Mouse (Mus musculus): ENCODE results near the gene Fgfr2. TPM values are rescaled to one million over a fixed set of nuclear protein-coding genes. Genes with fewer than 3 reads are reported as not detected.

Fgfr2 gene
- total RNA-seq, 1 experiment from 2014 or later, result not detected

DNA sequence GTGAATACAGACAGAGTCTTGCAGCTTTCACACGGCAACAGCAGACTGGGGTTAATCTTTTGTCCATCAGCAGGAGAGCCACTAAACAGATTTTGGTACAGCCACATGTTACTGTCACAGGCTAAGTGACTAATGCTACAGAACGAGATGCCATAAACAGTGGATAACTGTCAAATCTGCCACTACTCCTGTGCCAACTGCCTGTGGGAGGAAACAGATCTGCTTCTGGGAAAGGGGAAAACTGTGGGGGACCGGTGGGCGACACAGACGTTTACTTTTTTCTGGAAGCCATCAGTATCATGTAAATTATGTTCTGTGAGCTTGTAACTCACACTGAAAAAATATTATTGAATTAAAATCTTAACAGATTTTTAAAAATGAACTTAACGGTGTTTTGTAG, 1862.2 kb downstream of the Fgfr2 start:
- ATAC-seq (replicated peaks in 1 of 2; ENCODE audit: insufficient read depth in 1 of 2, low FRiP score in 2 of 2, low TSS enrichment in 1 of 2, low read depth in 1 of 2, poor library complexity in 2 of 2, severe bottlenecking in 2 of 2), result no peak

DNA sequence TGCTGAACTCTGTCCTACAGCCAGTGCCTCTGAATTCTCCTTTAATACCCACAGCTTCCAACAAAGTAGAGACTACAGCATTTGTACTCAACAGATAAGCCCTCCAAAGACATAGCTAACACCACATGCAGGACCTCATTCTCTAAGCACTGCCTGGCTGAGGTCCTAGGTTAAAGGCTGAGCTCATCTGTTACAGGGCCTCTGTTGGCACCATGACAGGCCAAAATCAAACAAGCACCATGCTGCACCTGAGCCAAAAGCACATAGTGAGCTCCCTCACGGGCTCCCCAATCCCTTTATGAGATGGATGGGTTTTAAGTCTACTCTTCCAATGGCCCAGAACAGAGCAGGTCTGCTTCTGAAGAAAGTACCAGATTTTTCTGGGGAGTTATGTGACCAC, 1865.8 kb downstream of the Fgfr2 start:
- ATAC-seq (replicated peaks in 1 of 2; ENCODE audit: insufficient read depth in 1 of 2, low FRiP score in 2 of 2, low TSS enrichment in 1 of 2, low read depth in 1 of 2, poor library complexity in 2 of 2, severe bottlenecking in 2 of 2), result no peak

DNA sequence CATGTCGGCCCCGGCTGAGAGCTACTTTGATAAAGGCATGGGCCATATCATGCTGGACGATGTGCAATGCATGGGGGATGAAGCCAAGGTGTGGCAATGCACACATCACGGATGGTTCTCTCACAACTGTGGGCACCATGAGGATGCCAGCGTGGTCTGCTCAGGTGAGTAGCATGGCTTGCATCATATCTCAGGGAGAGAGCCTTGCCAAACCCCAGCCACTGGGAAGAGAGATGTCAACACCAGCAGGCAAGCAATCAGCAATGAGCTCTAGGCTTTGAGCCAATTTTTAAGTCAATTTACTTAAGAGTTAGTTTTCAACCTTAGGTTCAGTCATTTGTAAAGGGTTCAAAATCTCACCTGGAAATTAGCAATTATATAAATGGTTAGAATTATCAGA, 1866.3 kb downstream of the Fgfr2 start:
- ATAC-seq (replicated peaks in 1 of 2; ENCODE audit: insufficient read depth in 1 of 2, low FRiP score in 2 of 2, low TSS enrichment in 1 of 2, low read depth in 1 of 2, poor library complexity in 2 of 2, severe bottlenecking in 2 of 2), result no peak

GRCm38 (mm10) chr7:131244993-131245392, 1878.2 kb downstream of the Fgfr2 start:
- ATAC-seq (replicated peaks in 1 of 2; ENCODE audit: insufficient read depth in 1 of 2, low FRiP score in 2 of 2, low TSS enrichment in 1 of 2, low read depth in 1 of 2, poor library complexity in 2 of 2, severe bottlenecking in 2 of 2), result no peak

DNA sequence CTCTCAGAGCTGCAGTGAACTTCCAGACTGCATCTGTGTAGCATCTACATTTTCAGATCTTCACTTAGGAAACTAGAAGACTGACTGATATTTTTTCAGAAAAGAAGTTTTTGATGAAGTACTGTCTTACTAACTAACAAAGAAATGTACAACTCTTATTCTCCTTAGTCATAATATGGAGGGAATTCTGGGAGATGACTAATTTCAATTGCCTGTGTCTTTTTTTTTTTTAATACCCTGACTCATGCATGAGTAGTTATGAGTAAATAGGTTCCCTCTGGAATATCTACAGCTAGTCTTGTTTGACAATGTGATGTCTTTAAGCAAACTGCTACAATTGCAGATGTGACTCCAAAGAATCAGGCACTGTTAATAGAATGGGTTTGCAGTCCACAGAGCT, 1887.1 kb downstream of the Fgfr2 start:
- no peak for ATAC-seq (replicated peaks in 1 of 2; ENCODE audit: insufficient read depth in 1 of 2, low FRiP score in 2 of 2, low TSS enrichment in 1 of 2, low read depth in 1 of 2, poor library complexity in 2 of 2, severe bottlenecking in 2 of 2)

DNA sequence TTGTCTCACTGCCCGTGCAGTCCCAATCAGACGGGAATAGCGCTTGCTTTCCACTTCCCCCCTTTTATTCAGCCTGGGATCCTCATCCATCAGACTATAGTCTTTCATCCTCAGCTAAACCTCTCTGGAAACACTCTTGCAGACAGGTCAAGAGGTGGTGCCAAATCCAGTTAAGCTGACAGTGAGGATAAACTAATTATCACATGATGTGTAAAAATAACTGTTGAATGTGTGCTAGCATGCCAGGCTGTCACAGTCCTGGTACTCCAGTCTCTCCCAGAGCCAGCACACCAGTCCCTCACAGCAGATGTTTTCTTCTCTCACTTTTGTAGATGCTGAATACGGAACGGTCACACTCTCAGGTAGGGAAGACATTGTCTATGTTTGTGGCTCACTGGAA, 1900.1 kb downstream of the Fgfr2 start:
- ATAC-seq (replicated peaks in 1 of 2; ENCODE audit: insufficient read depth in 1 of 2, low FRiP score in 2 of 2, low TSS enrichment in 1 of 2, low read depth in 1 of 2, poor library complexity in 2 of 2, severe bottlenecking in 2 of 2), result no peak

DNA sequence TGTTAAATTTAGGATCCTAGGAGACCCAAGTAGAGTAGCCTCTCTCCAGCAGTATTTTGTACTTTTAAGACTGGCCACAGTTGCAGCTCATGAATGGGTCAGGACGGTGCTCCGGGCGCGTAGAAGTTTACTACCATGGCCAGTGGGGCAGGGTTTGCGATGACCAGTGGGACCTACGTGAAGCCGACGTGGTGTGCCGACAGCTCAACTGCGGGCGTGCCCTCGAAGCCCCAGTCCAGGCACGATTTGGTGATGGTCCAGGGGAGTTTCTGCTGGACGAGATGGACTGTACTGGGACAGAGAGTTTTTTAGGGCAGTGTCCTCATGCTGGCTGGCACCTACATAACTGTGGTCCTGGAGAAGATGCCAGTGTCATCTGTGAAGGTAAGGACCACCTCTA, 1935.2 kb downstream of the Fgfr2 start:
- ATAC-seq (replicated peaks in 1 of 2; ENCODE audit: insufficient read depth in 1 of 2, low FRiP score in 2 of 2, low TSS enrichment in 1 of 2, low read depth in 1 of 2, poor library complexity in 2 of 2, severe bottlenecking in 2 of 2), result no peak

DNA sequence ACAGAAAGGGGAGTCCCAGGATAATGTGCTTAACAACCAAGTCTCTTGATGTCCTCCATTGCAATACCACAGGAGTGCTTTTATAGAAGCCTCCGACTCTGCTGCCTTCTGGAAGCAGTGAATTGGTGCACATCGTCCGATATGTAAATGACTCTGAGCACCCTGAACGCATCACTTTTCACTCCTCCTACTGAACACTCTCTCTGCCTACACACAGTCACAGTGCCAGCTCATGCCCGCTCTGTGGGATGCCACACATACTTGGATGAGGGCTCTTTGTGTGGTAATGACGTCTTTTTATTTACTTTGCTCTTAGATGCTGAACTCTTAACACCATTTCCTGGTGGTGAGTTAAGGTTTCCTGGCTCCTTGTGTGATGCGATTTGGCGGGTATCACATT, 1936.1 kb downstream of the Fgfr2 start:
- ATAC-seq (replicated peaks in 1 of 2; ENCODE audit: insufficient read depth in 1 of 2, low FRiP score in 2 of 2, low TSS enrichment in 1 of 2, low read depth in 1 of 2, poor library complexity in 2 of 2, severe bottlenecking in 2 of 2), result no peak

- no peak for ATAC-seq (replicated peaks in 1 of 2; ENCODE audit: insufficient read depth in 1 of 2, low FRiP score in 2 of 2, low TSS enrichment in 1 of 2, low read depth in 1 of 2, poor library complexity in 2 of 2, severe bottlenecking in 2 of 2)
Measured at GRCm38 (mm10) chr7:131184339-131184738, 1938.8 kb downstream of the Fgfr2 start.

- ATAC-seq (replicated peaks in 1 of 2; ENCODE audit: insufficient read depth in 1 of 2, low FRiP score in 2 of 2, low TSS enrichment in 1 of 2, low read depth in 1 of 2, poor library complexity in 2 of 2, severe bottlenecking in 2 of 2), result peak in 1 of 2 experiments; percentile 17; a peak in 1 of 4 replicates
Measured at GRCm38 (mm10) chr7:131182685-131183084, 1940.5 kb downstream of the Fgfr2 start.

- ATAC-seq (replicated peaks in 1 of 2; ENCODE audit: insufficient read depth in 1 of 2, low FRiP score in 2 of 2, low TSS enrichment in 1 of 2, low read depth in 1 of 2, poor library complexity in 2 of 2, severe bottlenecking in 2 of 2), result no peak
Measured at GRCm38 (mm10) chr7:131174121-131174520, 1949.0 kb downstream of the Fgfr2 start, which contains the start of gene 5430419D17Rik. TSS of gene 5430419D17Rik (plus strand) at chr7:131174402.

- ATAC-seq (replicated peaks in 1 of 2; ENCODE audit: insufficient read depth in 1 of 2, low FRiP score in 2 of 2, low TSS enrichment in 1 of 2, low read depth in 1 of 2, poor library complexity in 2 of 2, severe bottlenecking in 2 of 2), result peak in 1 of 2 experiments; percentile 67; a peak in 3 of 4 replicates
Measured at GRCm38 (mm10) chr7:131169099-131169498, 1954.1 kb downstream of the Fgfr2 start.

DNA sequence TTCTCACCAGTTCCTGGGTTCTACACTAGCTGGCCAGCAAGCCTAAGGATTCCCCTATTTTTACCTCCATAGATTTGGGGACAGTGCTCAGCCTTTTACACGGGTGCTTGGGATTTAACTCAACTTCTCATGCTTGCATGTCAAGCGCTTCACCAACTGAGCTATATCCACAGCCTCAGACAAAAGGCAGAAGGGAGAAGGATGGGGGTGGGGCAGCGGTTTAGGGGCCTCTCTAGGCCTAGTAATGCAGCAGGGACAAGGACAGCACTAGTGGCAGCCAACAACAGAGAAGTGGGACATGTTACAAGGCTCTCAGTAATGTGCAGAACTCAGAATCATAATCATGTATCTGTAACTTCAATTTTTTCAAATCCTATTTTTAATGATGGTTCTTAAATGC, 1955.4 kb downstream of the Fgfr2 start:
- no peak for ATAC-seq (replicated peaks in 1 of 2; ENCODE audit: insufficient read depth in 1 of 2, low FRiP score in 2 of 2, low TSS enrichment in 1 of 2, low read depth in 1 of 2, poor library complexity in 2 of 2, severe bottlenecking in 2 of 2)

DNA sequence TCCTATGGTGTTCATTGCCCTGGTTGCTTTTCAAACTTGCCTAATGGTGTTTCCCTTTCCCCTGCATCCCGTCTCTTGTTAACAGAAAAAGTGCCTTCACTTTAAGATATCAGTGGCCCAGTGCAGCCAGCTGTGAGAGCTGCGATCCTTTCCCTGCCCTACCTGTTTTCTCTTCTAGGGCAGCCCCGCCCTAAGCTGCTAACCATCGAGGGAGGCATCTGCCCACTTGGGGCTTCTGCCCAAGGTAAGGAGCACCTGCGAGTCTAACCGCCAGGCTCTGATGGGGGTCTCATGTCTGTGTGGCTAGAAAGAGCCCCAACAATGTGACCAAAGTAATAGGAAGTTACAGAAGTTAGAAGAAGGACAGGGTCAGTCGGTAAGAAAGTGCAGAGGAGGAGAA, 1960.9 kb downstream of the Fgfr2 start:
- ATAC-seq (replicated peaks in 1 of 2; ENCODE audit: insufficient read depth in 1 of 2, low FRiP score in 2 of 2, low TSS enrichment in 1 of 2, low read depth in 1 of 2, poor library complexity in 2 of 2, severe bottlenecking in 2 of 2), result no peak

DNA sequence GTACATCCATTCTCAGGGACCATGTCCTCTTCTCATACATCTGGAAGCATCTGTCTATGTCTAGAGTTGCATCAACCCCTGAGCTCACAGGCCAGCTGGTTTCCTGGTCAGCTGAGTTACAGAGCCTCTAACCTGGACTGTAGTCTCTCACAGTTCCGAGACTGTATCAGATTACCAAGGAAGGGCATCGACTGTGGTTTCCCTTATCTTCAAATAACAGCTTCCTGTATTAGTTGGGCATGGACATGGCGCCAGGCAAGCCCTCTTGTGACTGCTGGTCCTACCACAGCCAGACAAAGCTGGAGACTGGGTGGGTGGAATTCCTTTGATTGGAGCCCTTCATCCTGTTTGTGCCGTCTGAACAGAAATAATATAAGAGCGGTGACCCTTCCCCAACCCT, 1970.1 kb downstream of the Fgfr2 start:
- ATAC-seq (replicated peaks in 1 of 2; ENCODE audit: insufficient read depth in 1 of 2, low FRiP score in 2 of 2, low TSS enrichment in 1 of 2, low read depth in 1 of 2, poor library complexity in 2 of 2, severe bottlenecking in 2 of 2), result peak; percentile 53 to 62; a peak in 2 of 4 replicates

GRCm38 (mm10) chr7:131150179-131150578, 1973.0 kb downstream of the Fgfr2 start:
- no peak for ATAC-seq (replicated peaks in 1 of 2; ENCODE audit: insufficient read depth in 1 of 2, low FRiP score in 2 of 2, low TSS enrichment in 1 of 2, low read depth in 1 of 2, poor library complexity in 2 of 2, severe bottlenecking in 2 of 2)

- no peak for ATAC-seq (replicated peaks in 1 of 2; ENCODE audit: insufficient read depth in 1 of 2, low FRiP score in 2 of 2, low TSS enrichment in 1 of 2, low read depth in 1 of 2, poor library complexity in 2 of 2, severe bottlenecking in 2 of 2)
Measured at GRCm38 (mm10) chr7:131146214-131146613, 1976.9 kb downstream of the Fgfr2 start, which contains the start of gene 4933402N03Rik. TSS of gene 4933402N03Rik (minus strand) at chr7:131146314.

- no peak for ATAC-seq (replicated peaks in 1 of 2; ENCODE audit: insufficient read depth in 1 of 2, low FRiP score in 2 of 2, low TSS enrichment in 1 of 2, low read depth in 1 of 2, poor library complexity in 2 of 2, severe bottlenecking in 2 of 2)
Measured at GRCm38 (mm10) chr7:131133181-131133580, 1990.0 kb downstream of the Fgfr2 start.

- no peak for ATAC-seq (replicated peaks in 1 of 2; ENCODE audit: insufficient read depth in 1 of 2, low FRiP score in 2 of 2, low TSS enrichment in 1 of 2, low read depth in 1 of 2, poor library complexity in 2 of 2, severe bottlenecking in 2 of 2)
Measured at GRCm38 (mm10) chr7:131130021-131130420, 1993.1 kb downstream of the Fgfr2 start.

All from hematopoietic stem cell, adult 5-6 weeks (primary cell).